Mouse (Mus musculus): ENCODE measurements around the gene Aaed1. TPM values are rescaled to one million over a fixed set of nuclear protein-coding genes. Genes with fewer than 3 reads are reported as not detected.

Aaed1 gene
- polyA plus RNA-seq, 1 experiment, result 17.8 TPM

DNA sequence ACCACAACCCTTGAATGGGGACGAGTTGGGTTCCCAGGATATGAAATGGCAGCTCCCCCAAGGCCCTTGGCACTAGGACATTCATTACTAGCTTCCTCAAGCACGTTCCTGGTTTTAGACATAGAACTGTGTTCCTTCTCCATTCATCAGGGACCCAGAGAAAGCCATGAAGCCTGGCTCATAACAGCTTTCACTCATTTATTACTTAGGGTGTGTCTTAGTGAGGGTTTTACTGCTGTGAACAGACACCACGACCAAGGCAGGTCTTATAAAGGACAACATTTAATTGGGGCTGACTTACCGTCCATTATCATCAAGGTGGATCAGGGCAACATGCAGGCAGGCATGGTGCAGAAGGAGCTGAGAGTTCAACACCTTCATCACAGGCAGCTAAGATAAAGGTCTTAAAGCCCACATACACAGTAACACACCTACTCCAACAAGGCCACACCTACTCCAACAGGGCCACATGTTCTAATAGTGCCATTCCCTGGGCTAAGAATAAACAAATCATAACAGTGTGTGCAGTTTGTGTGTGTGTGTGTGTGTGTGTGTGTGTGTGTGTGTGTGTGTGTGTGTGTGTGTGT lies 23.1 kb upstream of the Aaed1 start:
- H3K4me1 ChIP-seq (ENCODE audit: control insufficient read depth, insufficient read depth, low read length), result no peaks in the 10 kb centered on the region
- WGBS, result 50% methylated on average over 4 of the region's 4 CpGs
- TF ChIP-seq POLR2A (IDR thresholded peaks at IDR 0.05; ENCODE audit: borderline replicate concordance, extremely low read depth, low read depth, low read length), result no peak
- TF ChIP-seq CTCF (IDR thresholded peaks at IDR 0.05; ENCODE audit: insufficient read depth, low read length), result no peak
- no peak overlapping the region for H3K4me3 ChIP-seq (replicated peaks; ENCODE audit: extremely low read depth, low read depth, low read length)
- no peak for DNase-seq

GRCm38 (mm10) chr13:64333102-64333501 lies 20.6 kb upstream of the Aaed1 start:
- Histone ChIP-seq H3K4me3 (replicated peaks; ENCODE audit: extremely low read depth, low read depth, low read length) (no peak overlapping the region), H3K4me1 (ENCODE audit: control insufficient read depth, insufficient read depth, low read length) (no peaks in the 10 kb centered on the region)
- TF ChIP-seq POLR2A (IDR thresholded peaks at IDR 0.05; ENCODE audit: borderline replicate concordance, extremely low read depth, low read depth, low read length), result no peak
- no peak for TF ChIP-seq CTCF (IDR thresholded peaks at IDR 0.05; ENCODE audit: insufficient read depth, low read length)
- no peak for DNase-seq
- WGBS, result 69% methylated on average over 3 of the region's 3 CpGs

GRCm38 (mm10) chr13:64332321-64332720 lies 19.8 kb upstream of the Aaed1 start:
- 66% methylated on average over 6 of the region's 6 CpGs for WGBS
- TF ChIP-seq CTCF (IDR thresholded peaks at IDR 0.05; ENCODE audit: insufficient read depth, low read length) (no peak), POLR2A (IDR thresholded peaks at IDR 0.05; ENCODE audit: borderline replicate concordance, extremely low read depth, low read depth, low read length) (no peak)
- no peaks in the 10 kb centered on the region for H3K4me1 ChIP-seq (ENCODE audit: control insufficient read depth, insufficient read depth, low read length)

DNA sequence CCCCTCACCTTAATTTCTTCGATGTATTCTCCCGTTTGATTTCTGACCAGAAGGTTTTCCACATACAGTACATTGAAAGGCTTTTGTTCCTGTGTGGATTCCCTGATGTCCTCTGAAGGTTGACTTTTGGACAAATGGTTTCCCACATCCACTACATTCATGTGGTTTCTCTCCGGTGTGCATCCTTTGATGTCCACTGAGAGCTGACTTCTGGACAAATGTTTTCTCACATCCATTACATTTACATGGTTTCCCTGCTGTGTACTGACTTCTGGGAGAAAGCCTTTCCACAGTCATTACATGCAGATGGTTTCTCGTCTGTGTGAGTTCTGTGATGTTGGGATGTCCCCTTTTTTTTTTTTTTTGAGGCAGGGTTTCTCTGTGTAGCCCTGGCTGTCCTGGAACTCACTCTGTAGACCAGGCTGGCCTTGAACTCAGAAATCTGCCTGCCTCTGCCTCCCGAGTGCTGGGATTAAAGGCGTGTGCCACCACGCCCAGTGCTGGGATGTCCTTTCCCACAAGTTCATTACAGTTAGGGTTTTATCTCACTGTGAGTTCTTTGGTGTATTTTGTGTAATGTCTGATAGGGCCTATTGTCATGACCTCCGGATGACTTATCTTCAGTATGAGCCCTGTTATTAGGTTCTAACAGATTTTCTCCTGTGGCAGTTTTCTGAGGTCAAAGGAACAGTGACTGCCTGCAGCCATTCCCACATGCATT lies 10.2 kb upstream of the Aaed1 start:
- DNase-seq, result no peak
- 83% methylated on average over 8 of the region's 8 CpGs for WGBS
- peaks cover 2% of the 10 kb centered on the region; the same call in 1 of the 2 replicates for H3K4me1 ChIP-seq (ENCODE audit: control insufficient read depth, insufficient read depth, low read length)
- no peak overlapping the region for H3K4me3 ChIP-seq (replicated peaks; ENCODE audit: extremely low read depth, low read depth, low read length)
- TF ChIP-seq CTCF (IDR thresholded peaks at IDR 0.05; ENCODE audit: insufficient read depth, low read length), result no peak
- no peak for TF ChIP-seq POLR2A (IDR thresholded peaks at IDR 0.05; ENCODE audit: borderline replicate concordance, extremely low read depth, low read depth, low read length)

More at GRCm38 (mm10) chr13:64332321-64332720, 19.8 kb upstream of the Aaed1 start:
- H3K4me3 ChIP-seq (replicated peaks; ENCODE audit: extremely low read depth, low read depth, low read length), result no peak overlapping the region
- DNase-seq, result no peak

DNA sequence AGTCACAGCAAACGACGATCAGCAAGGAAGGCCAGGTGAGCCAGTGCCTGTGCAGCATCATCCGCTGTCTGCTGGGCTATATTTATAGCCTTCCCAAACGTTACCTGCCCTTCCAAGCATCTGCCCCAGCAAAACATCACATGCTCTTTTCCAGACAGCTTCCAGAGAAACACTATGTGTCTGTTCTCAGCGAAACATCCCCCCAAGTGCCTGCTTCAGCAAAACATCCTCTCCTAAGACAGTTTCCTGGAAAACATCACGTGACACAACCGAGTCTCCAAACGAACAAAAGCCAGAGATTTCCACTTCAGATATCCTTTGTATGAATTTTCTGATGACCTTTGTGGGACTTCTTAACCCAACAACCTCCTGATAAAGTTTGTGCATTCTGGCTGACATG lies 7.8 kb upstream of the Aaed1 start:
- Histone ChIP-seq H3K4me1 (ENCODE audit: control insufficient read depth, insufficient read depth, low read length) (peaks cover 2% of the 10 kb centered on the region; the same call in 1 of the 2 replicates), H3K4me3 (replicated peaks; ENCODE audit: extremely low read depth, low read depth, low read length) (no peak overlapping the region)
- no peak for DNase-seq
- 57% methylated on average over 8 of the region's 8 CpGs for WGBS
- no peak for TF ChIP-seq POLR2A (IDR thresholded peaks at IDR 0.05; ENCODE audit: borderline replicate concordance, extremely low read depth, low read depth, low read length)
- TF ChIP-seq CTCF (IDR thresholded peaks at IDR 0.05; ENCODE audit: insufficient read depth, low read length), result no peak

GRCm38 (mm10) chr13:64319782-64320181 lies 7.3 kb upstream of the Aaed1 start:
- H3K4me3 ChIP-seq (replicated peaks; ENCODE audit: extremely low read depth, low read depth, low read length), result no peak overlapping the region
- no peak for TF ChIP-seq CTCF (IDR thresholded peaks at IDR 0.05; ENCODE audit: insufficient read depth, low read length)
- TF ChIP-seq POLR2A (IDR thresholded peaks at IDR 0.05; ENCODE audit: borderline replicate concordance, extremely low read depth, low read depth, low read length), result no peak
- H3K4me1 ChIP-seq (ENCODE audit: control insufficient read depth, insufficient read depth, low read length), result peaks cover 2% of the 10 kb centered on the region; the same call in 1 of the 2 replicates
- no peak for DNase-seq

GRCm38 (mm10) chr13:64318355-64318754 lies 5.8 kb upstream of the Aaed1 start:
- Histone ChIP-seq H3K4me1 (ENCODE audit: control insufficient read depth, insufficient read depth, low read length) (peaks cover 2% of the 10 kb centered on the region; the same call in 1 of the 2 replicates), H3K4me3 (replicated peaks; ENCODE audit: extremely low read depth, low read depth, low read length) (no peak overlapping the region)
- TF ChIP-seq CTCF (IDR thresholded peaks at IDR 0.05; ENCODE audit: insufficient read depth, low read length) (no peak), POLR2A (IDR thresholded peaks at IDR 0.05; ENCODE audit: borderline replicate concordance, extremely low read depth, low read depth, low read length) (no peak)
- DNase-seq, result no peak
- 43% methylated on average over 2 of the region's 2 CpGs for WGBS

DNA sequence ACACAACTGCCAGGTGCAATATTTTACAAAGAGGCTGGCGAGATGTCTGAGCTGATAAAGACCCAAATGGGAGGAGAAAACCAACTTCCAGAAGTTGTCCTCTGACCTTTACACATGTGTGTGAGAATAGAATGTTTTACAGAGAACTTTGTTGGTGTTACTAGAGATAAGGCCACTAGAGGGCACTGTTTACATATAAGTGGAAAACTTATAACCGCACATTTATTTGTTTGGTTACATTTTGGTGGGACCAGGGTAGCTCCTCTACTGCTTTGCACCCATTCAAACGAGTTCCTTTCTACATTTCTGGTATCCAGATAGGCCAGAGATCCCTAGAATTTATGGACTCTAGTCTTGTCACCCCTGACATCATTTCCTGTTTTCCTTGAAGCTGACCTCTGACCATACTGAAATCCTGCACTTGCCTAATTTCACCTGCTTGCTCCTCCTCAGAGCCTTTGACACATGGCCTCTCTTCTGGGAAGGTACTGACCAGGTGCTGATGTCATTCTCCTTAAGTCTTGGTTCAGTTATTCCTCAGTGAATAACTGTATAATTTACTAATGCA lies 3.1 kb upstream of the Aaed1 start:
- Histone ChIP-seq H3K4me3 (replicated peaks; ENCODE audit: extremely low read depth, low read depth, low read length) (no peak overlapping the region), H3K4me1 (ENCODE audit: control insufficient read depth, insufficient read depth, low read length) (peaks cover 11% of the 10 kb centered on the region)
- TF ChIP-seq CTCF (IDR thresholded peaks at IDR 0.05; ENCODE audit: insufficient read depth, low read length) (no peak), POLR2A (IDR thresholded peaks at IDR 0.05; ENCODE audit: borderline replicate concordance, extremely low read depth, low read depth, low read length) (no peak)
- 0% methylated on average over 3 of the region's 3 CpGs for WGBS
- DNase-seq, result no peak

- no peak for DNase-seq
- H3K4me3 ChIP-seq (replicated peaks; ENCODE audit: extremely low read depth, low read depth, low read length), result no peak overlapping the region
- peaks cover 16% of the 10 kb centered on the region for H3K4me1 ChIP-seq (ENCODE audit: control insufficient read depth, insufficient read depth, low read length)
- WGBS, result 72% methylated on average over 3 of the region's 3 CpGs
- TF ChIP-seq CTCF (IDR thresholded peaks at IDR 0.05; ENCODE audit: insufficient read depth, low read length) (no peak), POLR2A (IDR thresholded peaks at IDR 0.05; ENCODE audit: borderline replicate concordance, extremely low read depth, low read depth, low read length) (no peak)
Observed at GRCm38 (mm10) chr13:64314041-64314440, 1.5 kb upstream of the Aaed1 start.
